Mouse (Mus musculus): Measurements from ENCODE around the gene Atxn1l. TPM values are rescaled to one million over a fixed set of nuclear protein-coding genes. Genes with fewer than 3 reads are reported as not detected.
A peak's percentile ranks its signal among the peaks of the same experiment; 100 is the strongest.

Gene Atxn1l
- total RNA-seq, 4 experiments from 2014 or later, result 36.2 to 41.0 (median 39.6) TPM

- no peak for DNase-seq (ENCODE audit: low spot score in 2 of 2)
These were observed 3.5 kb downstream of the Atxn1l start for GRCm38 (mm10) chr8:109734018-109734417.

- no peak for DNase-seq (ENCODE audit: low spot score in 2 of 2)
These were observed 6.5 kb downstream of the Atxn1l start for GRCm38 (mm10) chr8:109731012-109731411.

- no peak for DNase-seq (ENCODE audit: low spot score in 2 of 2)
These were observed 12.4 kb downstream of the Atxn1l start for GRCm38 (mm10) chr8:109725106-109725505.

- no peak for DNase-seq (ENCODE audit: low spot score in 2 of 2)
These were observed 22.6 kb downstream of the Atxn1l start for GRCm38 (mm10) chr8:109714961-109715360.

- no peak for DNase-seq (ENCODE audit: low spot score in 2 of 2)
These were observed 25.0 kb downstream of the Atxn1l start for GRCm38 (mm10) chr8:109712521-109712920.

- no peak for DNase-seq (ENCODE audit: low spot score in 2 of 2)
These were observed 29.6 kb downstream of the Atxn1l start for GRCm38 (mm10) chr8:109707921-109708320.

GRCm38 (mm10) chr8:109706874-109707237 is 30.7 kb downstream of the Atxn1l start:
- peak; percentile 37 to 65 for DNase-seq (ENCODE audit: low spot score in 2 of 2)

GRCm38 (mm10) chr8:109706076-109706873 is 31.3 kb downstream of the Atxn1l start:
- DNase-seq (ENCODE audit: low spot score in 2 of 2), result peak in 1 of 2 experiments; percentile 28

- peak; percentile 85 to 87 for DNase-seq (ENCODE audit: low spot score in 2 of 2)
These were observed 32.0 kb downstream of the Atxn1l start, which contains the start of gene Zfp821 for GRCm38 (mm10) chr8:109705320-109706075. Gene Zfp821 (plus strand): TSS chr8:109705546.

- DNase-seq (ENCODE audit: low spot score in 2 of 2), result no peak
These were observed 32.8 kb downstream of the Atxn1l start for GRCm38 (mm10) chr8:109704565-109705319.

GRCm38 (mm10) chr8:109698477-109698876 is 39.1 kb downstream of the Atxn1l start:
- DNase-seq (ENCODE audit: low spot score in 2 of 2), result no peak

GRCm38 (mm10) chr8:109697754-109698153 is 39.8 kb downstream of the Atxn1l start:
- DNase-seq (ENCODE audit: low spot score in 2 of 2), result no peak

GRCm38 (mm10) chr8:109694154-109694553 is 43.4 kb downstream of the Atxn1l start:
- DNase-seq (ENCODE audit: low spot score in 2 of 2), result no peak

GRCm38 (mm10) chr8:109693146-109693900 is 44.2 kb downstream of the Atxn1l start, which contains the start of gene Ist1:
Gene Ist1 (minus strand): TSS chr8:109693260.
- DNase-seq (ENCODE audit: low spot score in 2 of 2), result peak; percentile 95 to 98

- DNase-seq (ENCODE audit: low spot score in 2 of 2), result no peak
These were observed 44.9 kb downstream of the Atxn1l start for GRCm38 (mm10) chr8:109692443-109693145.

- no peak for DNase-seq (ENCODE audit: low spot score in 2 of 2)
These were observed 45.8 kb downstream of the Atxn1l start for GRCm38 (mm10) chr8:109691769-109692168.

- DNase-seq (ENCODE audit: low spot score in 2 of 2), result no peak
These were observed 50.3 kb downstream of the Atxn1l start for GRCm38 (mm10) chr8:109687248-109687647.

- DNase-seq (ENCODE audit: low spot score in 2 of 2), result no peak
These were observed 55.4 kb downstream of the Atxn1l start for GRCm38 (mm10) chr8:109682120-109682519.

- DNase-seq (ENCODE audit: low spot score in 2 of 2), result no peak
These were observed 56.0 kb downstream of the Atxn1l start for GRCm38 (mm10) chr8:109681535-109681934.
